Mouse (Mus musculus) hindbrain, postnatal 0 days (tissue): ENCODE results near the gene Nsmf. TPM values are rescaled to one million over a fixed set of nuclear protein-coding genes. Genes with fewer than 3 reads are reported as not detected.
A peak's percentile ranks its signal among the peaks of the same experiment; 100 is the strongest.

Experiments
- ATAC-seq: fragments of 200-750 bp; cut with Nextera tagmentation; 2 replicates; pipeline ENCODE4 v1.8.0; 2017; ENCODE audit warnings: mild to moderate bottlenecking, moderate TSS enrichment, moderate library complexity
- DNase-seq: peaks from one replicate; pipeline ENCODE4 v3.0.0-alpha.2; 2015; ENCODE audit warnings: low spot score
- H3K27ac ChIP-seq: fragments of 300-500 bp; sonication (generic); 2 replicates; pipeline ENCODE4 v1.5.1; 2014; ENCODE audit warnings: mild to moderate bottlenecking
- H3K27me3 ChIP-seq: fragments of 300-500 bp; sonication (generic); 2 replicates; pipeline ENCODE4 v1.6.1; 2014; ENCODE audit warnings: low read length, mixed read lengths; ENCODE audit not compliant: insufficient read depth
- H3K36me3 ChIP-seq: fragments of 300-500 bp; sonication (generic); 2 replicates; pipeline ENCODE4 v1.6.1; 2014; ENCODE audit warnings: low read length, mixed read lengths; ENCODE audit not compliant: insufficient read depth
- H3K4me1 ChIP-seq: fragments of 300-500 bp; sonication (generic); 2 replicates; pipeline ENCODE4 v1.6.1; 2014; ENCODE audit warnings: antibody characterized with exemption, low read length, mixed read lengths; ENCODE audit not compliant: insufficient read depth
- H3K4me2 ChIP-seq: fragments of 300-500 bp; sonication (generic); 2 replicates; pipeline ENCODE4 v1.6.1; 2014; ENCODE audit warnings: low read depth, mild to moderate bottlenecking, low read length, moderate library complexity, mixed read lengths
- H3K4me3 ChIP-seq: fragments of 300-500 bp; sonication (generic); 2 replicates; pipeline ENCODE4 v1.5.1; 2014; ENCODE audit warnings: low read length
- H3K9ac ChIP-seq: fragments of 300-500 bp; sonication (generic); replicated peaks from 2 replicates; pipeline ENCODE4 v1.6.1; 2014; ENCODE audit warnings: mild to moderate bottlenecking, low read length, moderate library complexity, mixed read lengths
- H3K9me3 ChIP-seq: fragments of 300-500 bp; sonication (generic); 2 replicates; pipeline ENCODE4 v1.6.1; 2016; ENCODE audit warnings: low read length, mixed read lengths
- CTCF ChIP-seq: IDR thresholded peaks from 2 replicates; pipeline ENCODE4 v1.5.1; 2016; ENCODE audit warnings: antibody characterized with exemption, control low read depth, low read depth
- WGBS: fragments of 180-500 bp; shearing (Covaris S2); extraction: QIAGEN DNeasy Blood & Tissue Kit; methylation state at CpG from one replicate; pipeline ENCODE4 v1.1.7; 2014; 5-methylcytosine and 5-hydroxymethylcytosine counted together
- polyA plus RNA-seq: library from polyadenylated mRNA; unstranded; fragments of >200 nt; fragmentation: Nextera tagmentation; extraction: Ambion mirVana; gene quantifications from 2 replicates; pipeline ENCODE4 v1.2.1, GENCODE M21; 2015
- total RNA-seq: library from RNA; depleted of rRNA; stranded (reverse); fragments of >200 nt; gene quantifications from 2 replicates; pipeline ENCODE4 v1.2.3, GENCODE M21; 2014

The Nsmf gene
- total and polyA plus RNA-seq, 2 experiments from 2014 or later: 159 to 279 TPM

- no peak overlapping the region for H3K9ac ChIP-seq
- H3K9me3 ChIP-seq: no peaks in the 10 kb centered on the region
- no peak for TF ChIP-seq CTCF
- H3K27me3 ChIP-seq: no peaks in the 10 kb centered on the region
- H3K4me3 ChIP-seq: no peak overlapping the region
- no peak overlapping the region for H3K27ac ChIP-seq
- H3K4me2 ChIP-seq: no peak overlapping the region
- no peaks in the 10 kb centered on the region for H3K36me3 ChIP-seq
- DNase-seq (peak; percentile 79), ATAC-seq (peak; percentile 18; the same call in 1 of the 2 replicates)
- H3K4me1 ChIP-seq: peaks cover 11% of the 10 kb centered on the region
- 64% methylated on average over 7 of the region's 7 CpGs for WGBS
Measured at GRCm38 (mm10) chr2:25050921-25051320, 3.2 kb upstream of the Nsmf start.

- Histone ChIP-seq H3K27ac (no peak overlapping the region), H3K36me3 (no peaks in the 10 kb centered on the region), H3K4me3 (no peak overlapping the region), H3K4me1 (peaks cover 11% of the 10 kb centered on the region), H3K9me3 (no peaks in the 10 kb centered on the region), H3K27me3 (no peaks in the 10 kb centered on the region), H3K9ac (no peak overlapping the region), H3K4me2 (no peak overlapping the region)
- TF ChIP-seq CTCF: no peak
- ATAC-seq (no peak), DNase-seq (no peak)
- 70% methylated on average over 8 of the region's 8 CpGs for WGBS
Measured at GRCm38 (mm10) chr2:25051450-25051849, 2.7 kb upstream of the Nsmf start.

- Histone ChIP-seq H3K4me1 (peaks cover 11% of the 10 kb centered on the region), H3K4me3 (no peak overlapping the region), H3K4me2 (no peak overlapping the region), H3K9ac (no peak overlapping the region), H3K27ac (no peak overlapping the region), H3K9me3 (no peaks in the 10 kb centered on the region), H3K27me3 (no peaks in the 10 kb centered on the region), H3K36me3 (no peaks in the 10 kb centered on the region)
- ATAC-seq (no peak), DNase-seq (no peak)
- WGBS: 92% methylated on average over 6 of the region's 6 CpGs
- TF ChIP-seq CTCF: no peak
Measured at GRCm38 (mm10) chr2:25053101-25053500, 1.1 kb upstream of the Nsmf start.

- peak; percentile 46 for ATAC-seq
- no peaks in the 10 kb centered on the region for H3K9me3 ChIP-seq
- H3K36me3 ChIP-seq: peaks cover 6% of the 10 kb centered on the region
- peak overlapping the region; percentile 77 for H3K4me3 ChIP-seq
- peaks cover 11% of the 10 kb centered on the region for H3K4me1 ChIP-seq
- 24% methylated on average over 2 of the region's 2 CpGs for WGBS
- peak; percentile 72 for DNase-seq
- H3K27ac ChIP-seq: peak overlapping the region; percentile 70; the same call in 1 of the 2 replicates
- peak; percentile 10; the same call in 1 of the 2 replicates for TF ChIP-seq CTCF
- peak overlapping the region; percentile 81 for H3K4me2 ChIP-seq
- no peaks in the 10 kb centered on the region for H3K27me3 ChIP-seq
- H3K9ac ChIP-seq: peak overlapping the region; percentile 88
Measured at GRCm38 (mm10) chr2:25055068-25055405, 882 bp downstream of the Nsmf start.

- Histone ChIP-seq H3K9me3 (no peaks in the 10 kb centered on the region), H3K27me3 (no peaks in the 10 kb centered on the region), H3K4me2 (peak overlapping the region; percentile 81), H3K36me3 (peaks cover 11% of the 10 kb centered on the region), H3K27ac (no peak overlapping the region), H3K4me1 (peaks cover 11% of the 10 kb centered on the region), H3K9ac (peak overlapping the region; percentile 88), H3K4me3 (peak overlapping the region; percentile 77)
- DNase-seq: peak; percentile 12
- TF ChIP-seq CTCF: no peak
- ATAC-seq: no peak
- WGBS: 79% methylated on average over 21 of the region's 21 CpGs
Measured at GRCm38 (mm10) chr2:25055409-25056155, 1.4 kb downstream of the Nsmf start.

GRCm38 (mm10) chr2:25058926-25059325 is 4.8 kb downstream of the Nsmf start:
- H3K9ac ChIP-seq: no peak overlapping the region
- peaks cover 11% of the 10 kb centered on the region for H3K4me1 ChIP-seq
- H3K4me3 ChIP-seq: no peak overlapping the region
- no peak overlapping the region for H3K27ac ChIP-seq
- no peak overlapping the region for H3K4me2 ChIP-seq
- H3K27me3 ChIP-seq: no peaks in the 10 kb centered on the region
- no peak for DNase-seq
- no peak for TF ChIP-seq CTCF
- ATAC-seq: no peak
- no peaks in the 10 kb centered on the region for H3K9me3 ChIP-seq
- WGBS: 78% methylated on average over 7 of the region's 7 CpGs
- H3K36me3 ChIP-seq: peaks cover 19% of the 10 kb centered on the region

GRCm38 (mm10) chr2:25063523-25063922 is 9.4 kb downstream of the Nsmf start:
- no peak overlapping the region for H3K27ac ChIP-seq
- DNase-seq: no peak
- no peak overlapping the region for H3K4me2 ChIP-seq
- H3K36me3 ChIP-seq: peaks cover 19% of the 10 kb centered on the region
- no peak for TF ChIP-seq CTCF
- no peak overlapping the region for H3K9ac ChIP-seq
- WGBS: 93% methylated on average over 5 of the region's 5 CpGs
- H3K4me1 ChIP-seq: no peaks in the 10 kb centered on the region
- no peak for ATAC-seq
- H3K9me3 ChIP-seq: no peaks in the 10 kb centered on the region
- H3K27me3 ChIP-seq: no peaks in the 10 kb centered on the region
- no peak overlapping the region for H3K4me3 ChIP-seq
